Mouse (Mus musculus): ENCODE data around the gene Prss28. TPM values are rescaled to one million over a fixed set of nuclear protein-coding genes. Genes with fewer than 3 reads are reported as not detected.

Prss28 gene
- polyA plus RNA-seq, 1 experiment from 2014 or later = not detected

DNA sequence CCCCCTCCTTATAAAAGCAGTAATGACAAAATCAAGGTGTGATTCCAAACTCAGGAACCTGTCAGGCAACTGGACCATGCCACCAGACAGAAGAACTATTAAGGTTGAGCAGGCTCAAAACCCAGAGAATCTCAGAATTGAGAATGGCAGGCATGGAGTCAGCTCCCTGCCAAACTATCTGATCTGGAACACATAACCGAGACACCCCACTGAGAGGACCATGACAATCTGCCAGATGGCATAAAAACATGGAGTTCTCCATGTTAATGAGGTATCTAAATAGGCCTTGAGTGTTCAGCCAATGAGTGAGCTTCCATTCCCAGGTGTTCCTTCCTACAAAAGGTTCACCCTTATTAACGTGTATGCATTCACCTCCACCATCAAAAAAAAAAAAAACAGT is 52.8 kb downstream of the Prss28 start:
- Histone ChIP-seq H3K27ac (no peak overlapping the region), H3K9me3 (no peaks in the 10 kb centered on the region), H3K4me1 (replicated peaks) (no peaks in the 10 kb centered on the region), H3K9ac (no peak overlapping the region), H3K4me2 (no peak overlapping the region), H3K27me3 (0 out of 2 replicates have a peak, but pooled peaks cover 3% of the 10 kb centered on the region), H3K36me3 (no peaks in the 10 kb centered on the region), H3K4me3 (no peak overlapping the region)
- no peak for ATAC-seq (ENCODE audit: low FRiP score)
- WGBS = 85% methylated on average over 2 of the region's 2 CpGs

Other genes starting within 250 kb of the Prss28 start
- gene Tmem204, start 225.1 kb upstream of the Prss28 start, polyA plus RNA-seq (2015; fragmentation: Nextera tagmentation; extraction: Ambion mirVana) = 10.8 and 11.5 TPM in 2 replicates
- gene Telo2, start 192.7 kb upstream of the Prss28 start, polyA plus RNA-seq (2015; fragmentation: Nextera tagmentation; extraction: Ambion mirVana) = 41.9 and 45.5 TPM in 2 replicates
- not detected in 2 replicates for gene Ptx4, start 187.9 kb upstream of the Prss28 start, polyA plus RNA-seq (2015; fragmentation: Nextera tagmentation; extraction: Ambion mirVana)
- gene Clcn7, start 175.3 kb upstream of the Prss28 start, polyA plus RNA-seq (2015; fragmentation: Nextera tagmentation; extraction: Ambion mirVana) = 24.9 and 30.4 TPM in 2 replicates
- gene Ccdc154, start 146.2 kb upstream of the Prss28 start, polyA plus RNA-seq (2015; fragmentation: Nextera tagmentation; extraction: Ambion mirVana) = not detected in 2 replicates
- gene Gm38655, start 133.2 kb upstream of the Prss28 start, polyA plus RNA-seq (2015; fragmentation: Nextera tagmentation; extraction: Ambion mirVana) = not detected in 2 replicates
- 33.1 and 35.0 TPM in 2 replicates for gene BC003965, start 124.1 kb upstream of the Prss28 start, polyA plus RNA-seq (2015; fragmentation: Nextera tagmentation; extraction: Ambion mirVana)
- gene Unkl, start 120.2 kb upstream of the Prss28 start, polyA plus RNA-seq (2015; fragmentation: Nextera tagmentation; extraction: Ambion mirVana) = 11.3 and 11.9 TPM in 2 replicates
- 91.6 and 94.0 TPM in 2 replicates for gene Gnptg, start 68.5 kb upstream of the Prss28 start, polyA plus RNA-seq (2015; fragmentation: Nextera tagmentation; extraction: Ambion mirVana)
- 59.6 and 62.9 TPM in 2 replicates for gene Tsr3, start 68.5 kb upstream of the Prss28 start, polyA plus RNA-seq (2015; fragmentation: Nextera tagmentation; extraction: Ambion mirVana)
- 6.4 and 6.5 TPM in 2 replicates for gene Baiap3, start 52.3 kb upstream of the Prss28 start, polyA plus RNA-seq (2015; fragmentation: Nextera tagmentation; extraction: Ambion mirVana)
- gene Ube2i, start 34.0 kb upstream of the Prss28 start, polyA plus RNA-seq (2015; fragmentation: Nextera tagmentation; extraction: Ambion mirVana) = 566 and 573 TPM in 2 replicates
- not detected in 2 replicates for gene Prss34, start 10.3 kb upstream of the Prss28 start, polyA plus RNA-seq (2015; fragmentation: Nextera tagmentation; extraction: Ambion mirVana)
- not detected in 2 replicates for gene Prss29, start 10.0 kb downstream of the Prss28 start, polyA plus RNA-seq (2015; fragmentation: Nextera tagmentation; extraction: Ambion mirVana)
- gene Tpsab1, start 36.9 kb downstream of the Prss28 start, polyA plus RNA-seq (2015; fragmentation: Nextera tagmentation; extraction: Ambion mirVana) = 0.08 TPM in 1 of 2 replicates, not detected in the other
- 0.14 TPM in 1 of 2 replicates, not detected in the other for gene Tpsb2, start 57.7 kb downstream of the Prss28 start, polyA plus RNA-seq (2015; fragmentation: Nextera tagmentation; extraction: Ambion mirVana)
- 0.85 and 0.90 TPM in 2 replicates for gene Tpsg1, start 60.6 kb downstream of the Prss28 start, polyA plus RNA-seq (2015; fragmentation: Nextera tagmentation; extraction: Ambion mirVana)
- 9.7 and 10.2 TPM in 2 replicates for gene Cacna1h, start 125.1 kb downstream of the Prss28 start, polyA plus RNA-seq (2015; fragmentation: Nextera tagmentation; extraction: Ambion mirVana)
- 1.1 and 2.0 TPM in 2 replicates for gene Tekt4, start 146.0 kb downstream of the Prss28 start, polyA plus RNA-seq (2015; fragmentation: Nextera tagmentation; extraction: Ambion mirVana)
- gene Sstr5, start 188.6 kb downstream of the Prss28 start, polyA plus RNA-seq (2015; fragmentation: Nextera tagmentation; extraction: Ambion mirVana) = 0.38 and 0.45 TPM in 2 replicates